In the genomic region with DNA sequence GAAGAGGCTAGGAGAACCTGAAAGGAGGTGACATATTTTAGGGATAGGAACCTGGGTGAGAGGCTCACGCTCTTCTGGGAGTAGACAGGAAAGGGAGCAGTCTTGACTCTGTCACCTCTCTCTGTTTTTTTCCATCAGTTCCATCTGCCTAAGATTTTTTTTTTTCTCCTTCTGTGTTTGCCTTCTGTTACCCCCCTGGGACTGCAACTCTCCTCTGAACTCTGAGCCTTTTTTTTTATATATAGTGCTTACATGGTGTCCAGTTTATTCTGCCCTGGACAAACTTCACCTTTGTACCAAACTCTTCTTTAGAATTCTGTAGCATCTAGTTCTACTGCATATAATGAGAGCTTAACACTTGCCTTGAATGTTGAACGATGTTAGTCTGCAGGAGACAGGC, we compare ENCODE assay signal across 25 mouse cellular contexts. TPM values are rescaled to one million over a fixed set of nuclear protein-coding genes. Genes with fewer than 3 reads are reported as not detected.
DNase-seq lines count a peak whose midpoint lies in the region; ATAC-seq and TF ChIP-seq lines count a peak whose summit lies in the region.
"Had no signal": no experiment of that assay in that cellular context is flagged by ENCODE, and none has a peak within 500 bp of the region (broad histone marks: within the 10 kb centered on the region; RNA-seq: fewer than 3 reads in every experiment).

No protein-coding gene starts in this region.

- H3K4me1 ChIP-seq in kidney, embryonic 16.5 days (ENCODE audit: insufficient read depth, low read length), result peaks cover 4% of the 10 kb centered on the region
- peaks cover 6% of the 10 kb centered on the region; the same call in 1 of the 2 replicates for H3K4me1 ChIP-seq in kidney, embryonic 15.5 days
- H3K4me1 ChIP-seq in liver, postnatal 0 days (ENCODE audit: insufficient read depth), result peaks cover 6% of the 10 kb centered on the region; the same call in 1 of the 2 replicates
- H3K4me1 ChIP-seq in liver, embryonic 11.5 days (replicated peaks; ENCODE audit: control insufficient read depth, insufficient read depth, low read length), result no peaks in the 10 kb centered on the region
- H3K4me1 ChIP-seq: embryonic facial prominence, embryonic 13.5 days; embryonic facial prominence, embryonic 15.5 days; forebrain, embryonic 10.5 days; forebrain, embryonic 12.5 days had no signal

- 0 out of 2 replicates have a peak, but pooled peaks cover 3% of the 10 kb centered on the region for H3K9me3 ChIP-seq in kidney, embryonic 16.5 days (ENCODE audit: low read length)
- no peaks in the 10 kb centered on the region for H3K9me3 ChIP-seq in kidney, embryonic 15.5 days (replicated peaks)
- H3K9me3 ChIP-seq in liver, postnatal 0 days (ENCODE audit: low read length), result no peaks in the 10 kb centered on the region
- H3K9me3 ChIP-seq in liver, embryonic 11.5 days (ENCODE audit: control insufficient read depth, low read length), result no peaks in the 10 kb centered on the region
- H3K9me3 ChIP-seq: embryonic facial prominence, embryonic 13.5 days; embryonic facial prominence, embryonic 15.5 days; forebrain, embryonic 10.5 days; forebrain, embryonic 12.5 days had no signal

- H3K27ac ChIP-seq in gastrocnemius, adult 2 months, result peak overlapping the region; percentile 62
- H3K27ac ChIP-seq in kidney, embryonic 16.5 days (ENCODE audit: low read length), result peak overlapping the region; percentile 32; the same call in 1 of the 2 replicates
- no peak overlapping the region for H3K27ac ChIP-seq in kidney, embryonic 15.5 days
- 0 out of 2 replicates have a peak overlapping the region, but pooled peaks have one; percentile 22 for H3K27ac ChIP-seq in liver, postnatal 0 days (ENCODE audit: low read depth)
- H3K27ac ChIP-seq in liver, embryonic 11.5 days (ENCODE audit: low read depth, low read length), result no peak overlapping the region
- no peak overlapping the region for H3K27ac ChIP-seq in layer of hippocampus, adult 2 months
- H3K27ac ChIP-seq: embryonic facial prominence, embryonic 13.5 days; embryonic facial prominence, embryonic 15.5 days; forebrain, embryonic 10.5 days; forebrain, embryonic 12.5 days had no signal

- no peaks in the 10 kb centered on the region for H3K27me3 ChIP-seq in kidney, embryonic 16.5 days (ENCODE audit: insufficient read depth, low read length)
- no peaks in the 10 kb centered on the region for H3K27me3 ChIP-seq in kidney, embryonic 15.5 days
- no peaks in the 10 kb centered on the region for H3K27me3 ChIP-seq in liver, postnatal 0 days (ENCODE audit: insufficient read depth, low read length)
- no peaks in the 10 kb centered on the region for H3K27me3 ChIP-seq in liver, embryonic 11.5 days (replicated peaks; ENCODE audit: control insufficient read depth, insufficient read depth, low read length)
- H3K27me3 ChIP-seq: embryonic facial prominence, embryonic 13.5 days; embryonic facial prominence, embryonic 15.5 days; forebrain, embryonic 12.5 days had no signal

- ATAC-seq in kidney, embryonic 16.5 days (ENCODE audit: low FRiP score, low TSS enrichment), result no peak
- no peak for ATAC-seq in kidney, embryonic 15.5 days (replicated peaks; ENCODE audit: low FRiP score)
- ATAC-seq in liver, postnatal 0 days, result no peak
- ATAC-seq in liver, embryonic 11.5 days (replicated peaks; ENCODE audit: low FRiP score), result no peak
- ATAC-seq: CD4-positive, CD25-positive, alpha-beta regulatory T cell, adult 4 months; forebrain, embryonic 14.5 days had no signal

- no peaks in the 10 kb centered on the region for H3K36me3 ChIP-seq in kidney, embryonic 16.5 days (ENCODE audit: insufficient read depth, low read length)
- no peaks in the 10 kb centered on the region for H3K36me3 ChIP-seq in kidney, embryonic 15.5 days
- no peaks in the 10 kb centered on the region for H3K36me3 ChIP-seq in liver, postnatal 0 days (replicated peaks; ENCODE audit: insufficient read depth, low read length)
- no peaks in the 10 kb centered on the region for H3K36me3 ChIP-seq in liver, embryonic 11.5 days (ENCODE audit: control insufficient read depth, insufficient read depth, low read length)
- H3K36me3 ChIP-seq: embryonic facial prominence, embryonic 13.5 days; embryonic facial prominence, embryonic 15.5 days; forebrain, embryonic 10.5 days; forebrain, embryonic 12.5 days had no signal

- TF ChIP-seq EP300 in liver, postnatal 0 days (IDR thresholded peaks at IDR 0.05; ENCODE audit: low read depth), result no peak

- H3K4me3 ChIP-seq in gastrocnemius, adult 2 months, result no peak overlapping the region
- no peak overlapping the region for H3K4me3 ChIP-seq in kidney, embryonic 16.5 days (ENCODE audit: low read length)
- no peak overlapping the region for H3K4me3 ChIP-seq in kidney, embryonic 15.5 days (replicated peaks)
- no peak overlapping the region for H3K4me3 ChIP-seq in liver, postnatal 0 days (ENCODE audit: low read depth, low read length)
- no peak overlapping the region for H3K4me3 ChIP-seq in liver, embryonic 11.5 days (ENCODE audit: low read depth, low read length)
- H3K4me3 ChIP-seq in layer of hippocampus, adult 2 months, result no peak overlapping the region
- H3K4me3 ChIP-seq: embryonic facial prominence, embryonic 13.5 days; embryonic facial prominence, embryonic 15.5 days; erythroblast, embryonic 14.5 days; forebrain, embryonic 10.5 days; forebrain, embryonic 12.5 days had no signal

- DNase-seq in gastrocnemius, adult 2 months, result no peak
- no peak for DNase-seq in gastrocnemius, postnatal 25 days
- DNase-seq in liver, postnatal 0 days, result no peak
- DNase-seq in liver, embryonic 11.5 days (ENCODE audit: low spot score), result no peak
- DNase-seq in layer of hippocampus, adult 2 months (ENCODE audit: low spot score in 2 of 2), result no peak
- DNase-seq: adrenal gland, adult 2 months; adrenal gland, postnatal 10 days; adrenal gland, postnatal 25 days; B cell, adult 2 months; cerebellum, adult 11 months; cerebellum, adult 18-20 months; cerebellum, adult 8-10 months; cerebellum, adult 9-11 months; cerebellum, postnatal 14 days; cerebellum, postnatal 36 days; embryo, embryonic 11 days had no signal

- no peak for TF ChIP-seq CTCF in gastrocnemius, adult 2 months (IDR thresholded peaks at IDR 0.05)
- no peak for TF ChIP-seq CTCF in liver, postnatal 0 days (IDR thresholded peaks at IDR 0.05; ENCODE audit: low read depth)
- no peak for TF ChIP-seq CTCF in layer of hippocampus, adult 2 months (conservative IDR thresholded peaks at IDR 0.05)

- intact Hi-C loops in gastrocnemius, adult 2 months (cut with DNase I), result no loop called here

- no peak overlapping the region for H3K9ac ChIP-seq in kidney, embryonic 16.5 days (replicated peaks; ENCODE audit: low read length)
- H3K9ac ChIP-seq in kidney, embryonic 15.5 days, result no peak overlapping the region
- H3K9ac ChIP-seq in liver, postnatal 0 days (replicated peaks), result no peak overlapping the region
- H3K9ac ChIP-seq in liver, embryonic 11.5 days (ENCODE audit: low read depth, low read length), result no peak overlapping the region
- H3K9ac ChIP-seq: embryonic facial prominence, embryonic 13.5 days; embryonic facial prominence, embryonic 15.5 days; forebrain, embryonic 12.5 days had no signal

- 53% methylated on average over 2 of the region's 2 CpGs for WGBS in kidney, embryonic 16.5 days
- WGBS in kidney, embryonic 15.5 days, result 69% methylated on average over 2 of the region's 2 CpGs
- WGBS in liver, postnatal 0 days (ENCODE audit: insufficient replicate concordance), result 62% methylated on average over 2 of the region's 2 CpGs
- 72% methylated on average over 2 of the region's 2 CpGs for WGBS in liver, embryonic 11.5 days

- H3K4me2 ChIP-seq in kidney, embryonic 16.5 days (replicated peaks; ENCODE audit: low read depth, low read length), result no peak overlapping the region
- H3K4me2 ChIP-seq in kidney, embryonic 15.5 days, result no peak overlapping the region
- H3K4me2 ChIP-seq in liver, postnatal 0 days (ENCODE audit: low read depth, low read length), result no peak overlapping the region
- no peak overlapping the region for H3K4me2 ChIP-seq in liver, embryonic 11.5 days
- H3K4me2 ChIP-seq: embryonic facial prominence, embryonic 13.5 days; embryonic facial prominence, embryonic 15.5 days; forebrain, embryonic 12.5 days had no signal

RNA-seq across cellular contexts. Expression of gene Fam129a, which starts 33.3 kb away (rescaled TPM):
- total RNA-seq in gastrocnemius, adult 2 months (2021), result 10 to 100 TPM in 1 of 2 experiments, 1 to 10 TPM in 1; 7.9 to 10.2 TPM
- total RNA-seq in gastrocnemius, postnatal 25 days (2021), result 10 to 100 TPM in 1 of 2 experiments, 1 to 10 TPM in 1; 9.7 to 15.8 TPM
- 11.1 and 11.8 TPM in 2 replicates for polyA plus RNA-seq in kidney, embryonic 16.5 days (2015; fragmentation: Nextera tagmentation; extraction: Ambion mirVana)
- polyA plus RNA-seq in kidney, embryonic 15.5 days (2015; fragmentation: Nextera tagmentation; extraction: Ambion mirVana), result 10.5 and 12.7 TPM in 2 replicates
- 8.3 and 11.5 TPM in 2 replicates for polyA plus RNA-seq in liver, postnatal 0 days (2015; fragmentation: Nextera tagmentation; extraction: Ambion mirVana)
- polyA plus RNA-seq in liver, embryonic 11.5 days (2014; fragmentation: Nextera tagmentation; extraction: Ambion mirVana), result 2.1 and 3.0 TPM in 2 replicates
- 1 to 10 TPM; 1.4 to 1.7 TPM for total RNA-seq in layer of hippocampus, adult 2 months (2021)

Comparison
In these comparisons a context has a peak if more than half of its experiments do, and no peak if none do; other contexts are left out.
1. H3K27ac ChIP-seq: peak in gastrocnemius, adult 2 months (single experiment), kidney, embryonic 16.5 days (single experiment) and liver, postnatal 0 days (single experiment); none in kidney, embryonic 15.5 days (single experiment), liver, embryonic 11.5 days (single experiment) and layer of hippocampus, adult 2 months (single experiment).